Mouse (Mus musculus) liver, postnatal 0 days (tissue): ENCODE data around the gene Pakap.

Experiments
- CTCF ChIP-seq: sonication (generic); IDR thresholded peaks from 2 replicates; pipeline ENCODE4 v1.5.1; 2016; ENCODE audit warnings: antibody characterized with exemption, low read depth
- EP300 ChIP-seq: IDR thresholded peaks from 2 replicates; pipeline ENCODE4 v1.6.1; 2016; ENCODE audit warnings: antibody characterized with exemption, low read depth, mild to moderate bottlenecking

GRCm38 (mm10) chr4:57904211-57904610, 336.2 kb downstream of the Pakap start:
- TF ChIP-seq EP300 (no peak), CTCF (peak; percentile 88)
